Mouse (Mus musculus) small intestine, adult 2 months (tissue): ENCODE data around the gene Id3.

Source experiments
- CTCF ChIP-seq: fragments of 200-500 bp; IDR thresholded peaks from 2 replicates; pipeline ENCODE4 v1.5.1; 2012; ENCODE audit warnings: low read depth, mild to moderate bottlenecking, control low read depth, inconsistent platforms, low read length, moderate library complexity, mixed read lengths; ENCODE audit not compliant: insufficient replicate concordance, insufficient read length; ENCODE audit errors: extremely low read depth
- POLR2A ChIP-seq: fragments of 200-500 bp; IDR thresholded peaks from 2 replicates; pipeline ENCODE4 v1.6.1; 2012; ENCODE audit warnings: low read depth, mild to moderate bottlenecking, control low read depth, inconsistent platforms, low read length, moderate library complexity

GRCm38 (mm10) chr4:136189912-136190311 lies 46.6 kb downstream of the Id3 start:
- no peak for TF ChIP-seq POLR2A
- TF ChIP-seq CTCF: no peak
